Mouse (Mus musculus) embryonic fibroblast, embryonic 13.5 days (primary cell): ENCODE measurements around the gene Arid1b.

Source experiments
- CTCF ChIP-seq: IDR thresholded peaks from 2 replicates; pipeline ENCODE4 v1.5.1; 2011; ENCODE audit warnings: mild to moderate bottlenecking, control low read depth, low read length, moderate library complexity, borderline replicate concordance; ENCODE audit not compliant: insufficient read depth
- POLR2A ChIP-seq: IDR thresholded peaks from 2 replicates; pipeline ENCODE4 v1.6.1; 2011; ENCODE audit warnings: low read depth, mild to moderate bottlenecking, control low read depth, low read length, moderate library complexity

DNA sequence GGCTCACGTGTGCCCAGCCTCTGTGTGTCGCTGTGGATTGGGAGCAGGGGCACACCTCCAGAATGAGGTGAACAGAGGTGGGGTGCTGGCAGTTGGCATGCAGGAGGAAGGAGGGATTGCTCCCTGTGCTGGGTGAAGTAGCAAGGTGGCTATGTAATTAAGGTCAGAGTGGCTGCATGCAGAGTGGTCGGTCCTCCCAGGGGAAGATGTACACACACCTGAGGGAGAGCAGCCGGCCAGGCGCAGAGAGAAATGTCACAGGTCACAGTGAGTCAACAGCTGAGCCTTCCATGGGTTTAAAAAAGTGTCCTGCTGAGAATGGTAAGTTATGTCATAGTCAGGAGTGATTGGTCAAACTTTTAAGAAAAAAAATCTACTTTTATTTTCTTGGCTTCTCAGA lies 14.6 kb downstream of the Arid1b start:
- TF ChIP-seq CTCF (no peak), POLR2A (no peak)
